Mouse (Mus musculus) thymus, adult 18-20 months (tissue): ENCODE measurements at regions not wholly inside any gene's neighbourhood (a gene's known extent, or its start where the extent isn't known, plus 50 kb on each side); places are given as distances from the start of the nearest gene placed in this dataset.
"Not testable (repeated sequence)": the region's sequence is repeated elsewhere in the genome, so short reads cannot be mapped to it uniquely, and the experiment has no call there.

ENCODE experiments used
- DNase-seq, 2 experiments: peaks; one replicate each; pipeline ENCODE4 v3.0.0; 2022; ENCODE audit warnings: mixed read lengths in 2 of 2

DNA sequence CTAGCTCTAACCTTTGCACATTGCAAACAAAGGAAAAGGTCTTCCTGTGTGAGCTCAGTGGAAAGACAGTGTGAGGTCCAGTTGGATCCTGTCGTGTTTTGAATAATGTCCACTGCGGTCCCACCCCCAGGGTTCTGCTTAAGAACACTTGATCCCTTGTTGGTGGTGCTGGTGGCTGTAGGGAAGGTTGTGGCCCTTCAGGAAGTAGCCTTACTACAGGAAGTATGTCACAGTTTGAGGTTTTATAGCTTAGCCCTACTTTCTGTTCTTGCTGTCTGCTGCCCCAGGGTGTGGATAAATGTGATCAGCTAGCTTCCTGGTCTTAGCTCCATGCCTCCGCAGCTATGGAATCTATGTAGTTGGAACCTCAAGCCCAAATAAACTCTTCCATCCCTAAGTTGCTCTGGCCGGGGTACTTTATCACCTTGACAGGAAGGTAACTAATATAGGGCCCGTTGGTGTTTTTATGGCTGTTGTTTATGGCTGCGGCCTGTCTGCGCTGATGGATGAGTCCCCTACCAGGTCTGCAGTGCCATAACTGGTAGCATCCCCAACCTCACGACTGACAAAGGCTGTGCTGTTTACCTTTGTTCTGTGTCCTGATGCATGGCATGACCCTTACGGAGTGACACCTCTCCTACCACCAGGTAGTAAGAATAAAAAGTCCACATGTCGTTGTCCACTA lies 103.1 kb upstream of the Gadl1 start:
- DNase-seq = no peak

DNA sequence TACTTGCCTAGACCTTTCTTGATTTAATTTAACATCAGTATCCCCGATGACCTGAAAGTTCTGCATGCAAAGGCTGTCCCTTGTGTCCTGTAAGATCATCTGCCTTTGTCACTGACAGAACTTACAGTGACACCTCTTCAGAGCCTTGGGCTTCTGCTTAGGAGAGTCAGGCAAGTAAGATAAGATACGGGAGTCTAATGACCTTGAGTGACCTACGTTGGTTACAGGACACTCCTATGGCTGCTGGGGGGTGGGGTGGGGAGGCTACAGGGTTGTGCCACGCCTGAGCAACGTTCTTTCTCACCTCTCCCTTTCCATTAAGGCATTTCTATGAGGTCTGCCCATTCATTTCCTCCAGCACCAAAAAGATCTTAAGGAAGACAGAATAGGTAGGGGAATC lies 69.1 kb upstream of the Gadl1 start:
- no peak for DNase-seq

- DNase-seq = no peak
Observed at GRCm38 (mm10) chr9:115840791-115841190, 68.5 kb upstream of the Gadl1 start.

GRCm38 (mm10) chr9:115841684-115842083 lies 67.6 kb upstream of the Gadl1 start:
- no peak for DNase-seq

DNA sequence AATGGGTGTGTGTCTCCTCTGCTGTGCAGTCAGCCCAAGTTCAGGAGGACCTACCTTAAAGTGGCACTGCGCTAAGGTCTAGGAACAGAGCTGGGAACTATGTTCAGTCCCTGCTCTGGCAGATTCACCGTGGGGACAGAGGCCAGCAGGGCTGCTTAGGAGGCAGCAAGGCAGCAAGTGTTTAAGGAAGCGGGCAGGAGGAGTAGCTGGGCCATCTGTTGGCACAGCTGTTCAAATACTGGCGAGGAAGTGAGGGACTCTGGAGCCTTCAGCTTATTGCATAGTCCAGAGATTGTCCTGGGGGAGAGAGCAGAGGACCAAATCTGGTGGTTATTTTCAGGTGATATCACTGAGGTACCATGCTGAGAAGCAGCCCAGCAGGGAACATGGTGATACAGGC lies 64.9 kb upstream of the Gadl1 start:
- no peak for DNase-seq

DNA sequence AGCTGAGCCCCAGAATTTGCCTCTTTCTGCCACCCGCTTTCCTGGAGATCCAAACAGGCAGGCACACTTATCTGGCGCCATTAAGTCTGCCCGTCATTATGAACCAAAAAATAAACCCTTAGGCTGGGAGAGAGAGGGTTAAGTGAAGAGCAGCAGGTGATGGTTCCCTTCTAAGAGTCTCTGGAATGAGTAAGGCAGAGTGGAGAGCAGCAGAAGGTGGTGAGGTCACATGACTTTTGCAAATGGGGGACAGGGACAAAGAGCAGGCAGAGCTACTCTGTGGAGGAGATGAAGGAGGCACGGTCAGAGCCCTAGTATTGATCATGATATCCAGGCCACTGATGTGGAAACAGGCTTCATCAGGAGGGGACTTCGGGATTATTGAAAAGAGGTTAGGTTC lies 64.2 kb upstream of the Gadl1 start:
- no peak for DNase-seq

GRCm38 (mm10) chr9:115847289-115848074 lies 61.8 kb upstream of the Gadl1 start:
- DNase-seq = no peak

DNA sequence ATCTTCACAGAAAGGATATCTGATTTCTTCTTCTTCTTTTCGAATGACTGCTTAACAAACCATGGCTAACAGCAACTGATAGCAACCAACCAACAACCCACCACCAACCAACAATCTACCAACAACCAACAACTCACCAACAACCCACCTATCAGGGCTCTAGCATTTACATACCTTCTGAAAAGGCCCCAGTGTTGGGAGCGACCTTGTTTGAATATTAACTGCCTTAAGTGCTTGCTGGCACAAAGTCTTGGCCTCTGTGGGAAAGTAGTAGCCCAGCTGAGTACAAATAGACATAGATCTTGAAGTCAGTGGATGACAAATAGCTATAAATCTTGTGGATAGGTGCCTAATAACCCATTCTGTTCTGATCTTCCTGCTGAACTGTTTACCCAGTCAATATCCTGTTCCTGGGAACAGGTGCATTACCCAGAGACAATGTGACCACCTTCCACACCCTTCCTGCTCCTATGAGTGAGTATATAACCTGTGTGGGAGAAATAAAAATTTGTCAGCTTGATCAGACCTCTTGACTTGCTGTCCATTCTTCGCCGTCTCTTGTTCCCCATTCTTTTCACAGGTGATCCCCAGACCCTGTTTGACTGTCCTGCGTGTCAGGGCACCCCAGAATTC lies 55.9 kb upstream of the Gadl1 start:
- not testable (repeated sequence) for DNase-seq

- no peak for DNase-seq
Observed at GRCm38 (mm10) chr9:115857301-115857700, 52.0 kb upstream of the Gadl1 start.

- no peak for DNase-seq
Observed at GRCm38 (mm10) chr9:115858848-115859247, 50.4 kb upstream of the Gadl1 start.
